Mouse (Mus musculus): ENCODE measurements around the gene Spred3.
"Not testable (repeated sequence)": the region's sequence is repeated elsewhere in the genome, so short reads cannot be mapped to it uniquely, and the experiment has no call there.

Gene Spred3

DNA sequence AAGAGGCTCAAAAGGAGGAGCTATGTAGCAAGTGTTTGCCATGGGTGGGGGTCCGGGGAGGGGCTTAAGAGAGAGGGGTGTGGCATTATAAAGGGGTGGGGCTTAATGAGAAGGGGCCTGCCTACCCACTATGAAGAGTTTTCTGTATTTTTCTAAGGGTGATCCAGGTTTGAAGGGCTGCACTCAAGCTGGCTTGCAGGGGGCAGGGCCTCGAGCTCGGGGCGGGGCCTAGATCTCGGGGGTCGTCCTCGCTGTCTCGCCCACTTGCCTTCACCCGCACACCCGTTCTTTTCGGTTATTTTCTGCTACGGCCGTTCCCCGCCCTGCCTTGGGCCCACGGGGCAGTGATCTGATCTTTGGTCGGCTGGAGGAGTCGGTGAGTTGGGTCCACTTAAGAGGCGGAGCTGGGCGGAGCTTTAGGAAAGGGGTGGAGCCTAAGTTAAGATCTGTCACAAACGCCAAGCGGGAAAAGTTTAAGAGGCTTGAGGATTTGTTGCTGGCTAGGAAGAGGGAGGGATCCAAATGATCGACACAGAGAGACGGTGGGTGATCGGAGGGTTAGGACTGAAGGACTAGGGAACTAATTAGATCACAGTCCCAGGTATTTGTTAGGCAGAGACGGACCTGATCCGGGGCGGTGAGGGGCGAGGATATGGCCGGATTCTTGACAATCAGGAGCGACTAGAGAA is at the start of gene Spred3, which contains the start of gene Ggn:
TSS of gene Spred3 (minus strand) at position 346 of the 689 bp plus-strand sequence.
TSS of gene Ggn (plus strand) at position 145 of the 689 bp plus-strand sequence.
- peak; percentile 82 for DNase-seq

DNA sequence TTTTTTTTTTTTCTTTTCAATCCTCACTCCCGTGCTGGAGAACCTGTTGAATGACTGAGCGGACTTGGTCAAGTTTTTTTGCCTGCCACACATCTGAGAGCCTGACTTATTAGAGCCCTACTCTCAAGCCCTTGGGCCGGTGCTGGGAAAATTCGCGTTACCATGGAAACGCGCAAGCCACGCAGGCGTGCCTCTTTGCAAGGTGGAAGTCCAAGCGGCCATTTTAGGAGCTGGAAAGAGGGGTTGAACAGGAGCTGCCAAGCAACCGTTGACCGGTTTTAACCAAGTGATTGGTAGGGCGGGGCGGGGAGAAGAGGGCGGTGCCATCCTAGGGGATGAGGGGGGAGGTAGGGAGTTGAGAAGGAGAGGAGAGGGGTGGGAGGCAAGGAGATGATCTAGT is 44.6 kb upstream of the Spred3 start:
- no peak for DNase-seq

DNA sequence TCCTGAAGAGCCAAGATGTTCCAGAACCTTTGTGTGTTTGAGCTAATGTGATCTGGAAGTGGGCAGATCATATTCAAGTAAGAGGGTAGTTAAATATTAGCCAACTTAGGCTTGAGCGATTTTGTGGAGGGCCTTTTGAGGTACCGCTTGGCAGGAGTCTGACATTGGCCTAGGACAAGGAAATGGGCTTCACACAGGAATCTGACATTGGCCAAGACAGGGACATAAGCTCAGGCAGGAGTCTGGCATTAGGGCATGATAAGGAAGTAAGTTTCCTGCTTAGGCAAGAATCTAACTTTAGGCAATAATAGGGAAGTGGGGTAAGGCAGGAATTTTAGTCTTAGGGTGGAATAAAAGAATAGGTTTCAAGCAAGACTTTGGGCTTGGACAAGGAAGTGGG is 44.0 kb upstream of the Spred3 start:
- DNase-seq = no peak

DNA sequence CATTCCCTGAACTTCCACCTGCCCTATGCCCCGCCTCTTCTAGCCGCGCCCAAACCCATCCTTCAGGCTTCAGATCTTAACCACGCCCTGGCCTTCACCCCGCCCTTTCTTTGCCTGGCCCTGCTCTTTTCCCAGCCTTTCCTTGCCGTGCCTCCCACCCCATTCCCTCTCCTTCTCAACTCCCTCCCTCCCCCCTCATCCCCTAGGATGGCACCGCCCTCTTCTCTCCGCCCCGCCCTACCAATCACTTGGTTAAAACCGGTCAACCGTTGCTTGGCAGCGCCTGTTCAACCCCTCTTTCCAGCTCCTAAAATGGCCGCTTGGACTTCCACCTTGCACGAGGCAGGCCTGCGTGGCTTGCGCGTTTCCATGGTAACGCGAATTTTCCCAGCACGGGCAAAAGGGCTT is 43.5 kb upstream of the Spred3 start, which contains the start of gene Catsperg1:
TSS of gene Catsperg1 (minus strand) at position 361 of the 408 bp plus-strand sequence.
- peak; percentile 87 for DNase-seq

DNA sequence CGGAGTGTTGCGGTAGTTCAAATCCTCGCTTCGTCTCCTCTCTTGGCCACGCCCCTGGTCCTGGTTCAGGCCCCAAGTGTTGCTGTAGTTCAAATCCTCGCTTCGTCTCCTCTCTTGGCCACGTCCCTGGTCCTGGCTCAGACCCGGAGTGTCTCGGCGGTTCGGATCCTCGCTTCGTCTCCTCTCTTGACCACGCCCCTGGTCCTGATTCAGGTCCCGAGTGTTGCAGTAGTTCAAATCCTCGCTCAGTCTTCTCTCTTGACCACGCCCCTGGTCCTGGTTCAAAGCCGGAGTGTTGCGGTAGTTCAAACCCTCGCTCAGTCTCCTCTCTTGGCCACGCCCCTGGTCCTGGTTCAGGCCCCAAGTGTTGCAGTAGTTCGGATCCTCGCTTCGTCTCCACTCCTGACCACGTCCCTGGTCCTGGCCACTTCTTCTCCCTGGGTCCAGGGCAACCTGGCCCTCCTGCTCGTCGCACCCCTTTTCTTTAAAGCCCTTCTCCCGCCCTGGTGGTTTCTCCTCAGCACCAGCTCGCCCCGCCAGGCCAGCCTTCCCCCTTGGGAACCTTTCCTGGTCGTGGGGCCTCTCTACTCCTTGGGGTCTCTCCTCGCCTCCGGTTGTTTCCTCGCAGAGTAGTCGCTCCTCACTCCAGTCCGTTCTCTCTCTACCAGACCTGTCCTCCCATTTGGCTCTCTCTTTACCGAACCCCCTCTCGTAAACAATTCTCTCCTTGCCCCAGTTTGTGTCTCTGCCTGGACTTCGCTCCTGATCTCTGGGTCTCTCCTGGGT is 42.8 kb upstream of the Spred3 start:
- DNase-seq = peak; percentile 7

DNA sequence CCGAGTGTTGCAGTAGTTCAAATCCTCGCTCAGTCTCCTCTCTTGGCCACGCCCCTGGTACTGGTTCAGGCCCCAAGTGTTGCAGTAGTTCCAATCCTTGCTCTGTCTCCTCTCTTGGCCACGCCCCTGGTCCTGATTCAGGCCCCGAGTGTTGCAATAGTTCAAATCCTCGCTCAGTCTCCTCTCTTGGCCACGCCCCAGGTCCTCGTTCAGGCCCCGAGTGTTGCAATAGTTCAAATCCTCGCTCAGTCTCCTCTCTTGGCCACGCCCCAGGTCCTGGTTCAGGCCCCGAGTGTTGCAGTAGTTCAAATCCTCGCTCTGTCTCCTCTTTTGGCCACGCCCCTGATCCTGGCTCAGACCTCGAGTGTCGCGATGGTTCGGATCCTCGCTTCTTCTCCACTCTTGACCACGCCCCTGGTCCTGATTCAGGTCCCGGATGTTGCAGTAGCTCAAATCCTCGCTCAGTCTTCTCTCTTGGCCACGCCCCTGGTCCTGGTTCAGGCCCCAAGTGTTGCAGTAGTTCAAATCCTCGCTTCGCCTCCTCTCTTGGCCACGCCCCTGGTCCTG is 42.1 kb upstream of the Spred3 start:
- peak; percentile 27 for DNase-seq

DNA sequence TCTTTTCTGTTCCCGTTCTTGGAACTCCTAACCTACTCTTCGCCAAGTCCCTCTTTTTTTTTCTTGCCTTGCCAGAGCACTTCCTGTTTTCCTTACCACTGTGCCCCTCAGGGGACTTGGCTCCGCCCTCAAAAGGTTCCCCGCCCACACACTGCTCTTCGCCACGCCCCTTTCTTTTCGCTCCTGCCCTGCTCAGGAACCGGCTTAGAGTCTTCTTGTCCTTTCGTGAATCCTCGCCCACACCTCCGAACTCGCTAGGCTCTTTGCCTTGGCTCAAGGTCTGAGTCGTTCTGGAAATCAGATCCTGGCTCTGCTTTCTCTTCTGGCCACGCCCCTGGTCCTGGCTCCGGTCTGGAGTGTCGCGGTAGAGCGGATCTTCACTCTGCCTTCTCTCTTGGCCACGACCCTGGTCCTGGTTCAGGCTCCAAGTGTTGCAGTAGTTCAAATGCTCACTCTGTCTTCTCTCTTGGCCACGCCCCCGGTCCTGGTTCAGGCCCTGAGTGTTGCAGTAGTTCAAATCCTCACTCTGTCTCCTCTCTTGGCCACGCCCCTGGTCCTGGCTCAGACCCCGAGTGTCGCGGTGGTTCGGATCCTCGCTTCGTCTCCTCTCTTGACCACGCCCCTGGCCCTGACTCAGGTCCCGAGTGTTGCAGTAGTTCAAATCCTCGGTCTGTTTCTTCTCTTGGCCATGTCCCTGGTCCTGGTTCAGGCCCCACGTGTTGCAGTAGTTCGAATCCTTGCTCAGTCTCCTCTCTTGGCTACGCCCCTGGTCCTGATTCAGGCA is 41.4 kb upstream of the Spred3 start:
- DNase-seq = peak; percentile 86

DNA sequence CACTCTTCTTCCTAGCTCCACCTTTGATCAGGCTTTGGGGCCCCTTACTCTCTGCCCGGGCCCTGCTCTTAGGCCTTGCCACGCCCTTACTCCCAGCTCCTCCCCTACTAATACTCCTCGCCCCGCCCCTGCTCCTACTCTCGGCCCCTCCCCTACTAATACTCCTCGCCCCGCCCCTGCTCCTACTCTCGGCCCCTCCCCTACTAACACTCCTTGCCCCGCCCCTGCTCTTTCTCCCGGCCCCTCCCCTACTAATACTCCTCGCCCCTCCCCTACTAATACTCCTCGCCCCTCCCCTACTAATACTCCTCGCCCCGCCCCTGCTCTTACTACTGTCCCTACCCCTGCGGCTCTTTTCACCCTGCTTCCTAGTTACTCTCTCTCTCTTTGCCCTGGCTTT is 40.8 kb upstream of the Spred3 start:
- DNase-seq = not testable (repeated sequence)

DNA sequence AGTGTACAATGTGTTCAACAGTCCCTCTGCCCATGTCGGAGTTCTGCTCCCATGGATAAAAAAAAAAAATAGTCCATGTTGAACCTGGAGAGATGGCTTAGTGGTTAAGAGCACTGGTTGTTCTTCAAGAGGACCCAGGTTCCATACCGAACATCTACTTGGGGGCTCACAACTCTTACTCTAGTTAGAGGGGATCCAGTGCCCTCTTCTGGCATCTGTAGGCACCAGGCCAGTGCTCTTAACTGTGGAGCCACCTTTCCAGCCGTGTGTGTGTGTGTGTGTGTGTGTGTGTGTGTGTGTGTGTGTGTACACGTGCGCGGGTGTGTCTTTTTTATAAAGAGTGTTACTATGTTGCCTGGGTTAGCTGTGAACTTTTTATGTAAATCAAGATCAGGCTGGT is 32.4 kb upstream of the Spred3 start:
- DNase-seq = no peak

DNA sequence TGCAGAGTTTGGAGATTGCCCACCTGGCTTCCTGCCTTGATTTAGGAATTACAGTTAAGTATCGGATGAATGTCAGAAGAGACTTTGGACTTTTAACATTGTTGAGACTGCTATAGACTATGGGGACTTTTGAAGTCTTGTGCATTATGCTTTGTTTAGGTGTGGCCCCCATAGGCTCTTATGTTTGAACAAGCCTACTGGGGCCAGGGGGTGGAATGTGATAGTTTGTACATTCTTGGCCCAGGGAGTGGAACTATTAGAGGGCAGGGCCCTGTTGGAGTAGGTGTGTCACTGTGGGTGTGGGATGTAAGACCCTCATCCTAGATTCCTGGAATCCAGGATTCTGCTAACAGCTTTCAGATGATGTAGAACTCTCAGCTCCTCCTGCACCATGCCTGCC is 24.0 kb upstream of the Spred3 start:
- DNase-seq = not testable (repeated sequence)

DNA sequence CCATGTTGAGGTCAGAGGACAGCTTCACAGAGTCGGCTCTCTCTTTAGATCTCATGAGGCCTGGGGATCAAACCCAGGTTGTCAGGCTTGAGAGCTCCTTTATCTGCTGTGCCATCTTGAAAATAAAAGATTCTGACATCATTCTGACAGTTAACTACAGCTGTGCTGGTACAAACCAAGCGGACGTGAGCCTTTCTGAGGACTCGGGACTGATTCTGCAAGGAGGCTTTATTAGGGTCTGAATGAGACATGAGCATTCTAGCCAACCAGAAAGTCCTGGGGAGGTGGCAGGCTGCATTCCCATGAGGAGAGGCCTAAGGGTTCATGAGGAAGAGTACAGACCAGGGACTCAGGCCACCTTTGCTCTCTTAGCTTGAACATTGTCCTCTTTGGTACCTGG is 11.1 kb upstream of the Spred3 start:
- DNase-seq = not testable (repeated sequence)

DNA sequence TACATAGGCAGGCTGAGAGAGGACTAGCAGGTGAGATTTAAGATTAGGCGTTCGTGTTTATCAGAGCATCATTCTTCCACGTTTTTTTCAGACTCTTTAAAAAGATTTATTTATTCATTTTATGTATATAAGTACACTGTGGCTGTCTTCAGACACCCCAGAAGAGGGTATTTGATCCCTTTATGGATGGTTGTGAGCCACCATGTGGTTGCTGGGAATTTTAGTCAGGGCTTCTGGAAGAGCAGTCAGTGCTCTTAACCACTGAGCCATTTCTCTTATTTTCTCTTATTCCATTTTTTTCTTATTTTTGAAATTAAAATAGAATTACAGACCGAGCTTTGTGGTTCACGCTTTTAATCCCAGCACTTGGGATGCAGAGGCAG is 10.6 kb upstream of the Spred3 start:
- no peak for DNase-seq

DNA sequence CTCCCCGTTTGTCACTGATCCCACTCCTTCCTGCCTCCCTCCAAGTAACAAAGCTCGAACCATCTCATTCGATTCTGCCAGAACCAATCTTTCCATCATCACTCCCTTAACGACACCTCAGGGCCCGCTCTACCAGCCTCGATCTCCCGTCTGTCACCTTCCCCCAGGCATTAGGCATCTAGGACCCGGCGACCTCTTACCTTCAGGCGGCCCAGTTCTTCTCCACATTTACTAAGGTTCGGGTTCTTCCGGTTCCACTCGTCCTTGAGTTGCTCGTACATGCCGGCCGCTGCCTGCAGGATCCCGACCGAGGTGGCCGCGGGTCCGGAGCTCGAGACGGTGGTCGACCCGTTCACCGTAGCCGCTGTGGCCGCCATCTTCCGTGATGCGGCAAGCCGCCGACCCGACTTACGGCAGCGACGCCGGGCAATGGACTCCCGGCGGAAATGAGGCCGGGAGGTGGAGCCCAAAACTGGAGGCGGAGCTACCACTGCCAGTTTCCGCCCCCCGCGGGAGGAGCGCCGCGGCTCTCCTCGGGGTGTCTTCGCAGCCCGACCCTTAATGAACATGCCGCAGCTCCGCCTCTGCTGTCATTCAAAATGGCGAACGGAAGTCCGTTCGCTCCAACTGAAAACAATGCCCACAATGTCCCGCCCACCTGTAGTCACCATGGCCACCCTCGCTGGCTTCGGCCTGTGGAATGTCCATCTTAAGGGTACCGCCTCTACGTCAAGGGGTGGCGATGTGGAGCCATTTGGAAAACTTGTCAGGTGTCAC is 10.1 kb upstream of the Spred3 start, which contains the start of gene Psmd8:
TSS of gene Psmd8 (minus strand) at position 625 of the 777 bp plus-strand sequence.
- peak; percentile 99 for DNase-seq

DNA sequence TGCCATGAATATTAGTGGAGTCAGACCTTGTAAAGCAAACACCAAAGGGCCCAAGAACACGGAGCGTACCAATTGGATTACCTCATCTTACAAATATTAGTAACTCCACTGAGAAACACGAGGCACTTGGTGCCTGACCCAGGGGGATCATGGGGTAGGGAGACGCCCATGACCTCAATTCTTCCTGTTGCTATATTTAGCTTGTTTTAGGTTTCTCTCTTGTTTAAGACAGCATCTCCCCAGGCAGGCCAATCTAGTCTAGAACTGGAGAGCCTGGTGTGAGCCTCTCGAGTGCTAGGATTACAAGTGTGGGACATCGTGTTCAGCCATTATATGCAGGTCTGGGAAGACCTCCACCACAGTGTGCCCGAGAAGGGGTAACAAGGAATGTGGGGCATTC is 9.1 kb upstream of the Spred3 start:
- no peak for DNase-seq

DNA sequence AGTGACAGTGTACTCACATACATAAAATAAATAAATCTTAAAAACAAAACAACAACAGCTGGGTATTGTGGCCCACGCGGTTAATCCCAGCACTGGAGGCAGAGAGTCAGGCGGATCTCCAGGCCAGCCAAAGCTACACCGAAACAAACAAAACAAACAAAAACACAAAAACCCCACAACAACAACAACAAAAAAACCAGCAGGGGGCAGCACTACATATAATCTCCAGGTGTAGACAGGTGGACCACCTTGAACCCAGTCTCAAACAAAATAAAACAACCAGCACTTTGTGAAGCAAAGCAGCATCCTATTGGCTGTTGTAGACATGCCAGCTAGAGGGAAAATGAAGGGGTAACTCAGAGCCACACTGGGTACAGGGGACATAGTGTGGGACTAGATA is 7.9 kb upstream of the Spred3 start:
- no peak for DNase-seq

DNA sequence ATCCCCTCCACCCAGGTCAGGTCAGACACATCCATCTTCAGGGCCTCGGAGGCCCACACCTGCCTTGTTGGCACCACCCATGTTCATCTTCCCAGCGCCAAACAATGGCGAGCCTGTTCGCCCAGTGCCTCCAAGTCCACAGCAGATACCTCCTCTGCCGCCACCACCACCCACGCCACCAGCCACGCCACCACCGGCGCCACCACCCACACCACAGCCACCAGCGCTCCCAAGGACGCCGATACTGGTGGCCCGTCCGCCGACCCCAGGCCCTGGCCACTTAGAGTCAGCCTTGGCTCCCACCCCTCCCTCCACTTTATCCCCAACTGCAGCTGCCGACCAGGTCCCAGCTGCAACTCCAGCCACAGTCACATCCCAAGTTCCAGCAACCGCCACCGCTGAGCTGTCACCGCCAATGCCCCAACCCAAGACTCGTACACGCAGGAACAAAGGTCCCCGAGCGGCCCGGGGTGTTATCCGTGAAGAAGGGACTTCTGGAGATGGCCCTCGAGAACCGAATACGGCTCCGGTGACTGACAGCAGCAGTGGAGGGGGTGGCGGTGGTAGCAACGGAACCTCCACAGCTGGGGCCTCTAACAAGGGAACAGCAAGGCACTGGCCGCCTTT is 2.3 kb upstream of the Spred3 start:
- no peak for DNase-seq

DNA sequence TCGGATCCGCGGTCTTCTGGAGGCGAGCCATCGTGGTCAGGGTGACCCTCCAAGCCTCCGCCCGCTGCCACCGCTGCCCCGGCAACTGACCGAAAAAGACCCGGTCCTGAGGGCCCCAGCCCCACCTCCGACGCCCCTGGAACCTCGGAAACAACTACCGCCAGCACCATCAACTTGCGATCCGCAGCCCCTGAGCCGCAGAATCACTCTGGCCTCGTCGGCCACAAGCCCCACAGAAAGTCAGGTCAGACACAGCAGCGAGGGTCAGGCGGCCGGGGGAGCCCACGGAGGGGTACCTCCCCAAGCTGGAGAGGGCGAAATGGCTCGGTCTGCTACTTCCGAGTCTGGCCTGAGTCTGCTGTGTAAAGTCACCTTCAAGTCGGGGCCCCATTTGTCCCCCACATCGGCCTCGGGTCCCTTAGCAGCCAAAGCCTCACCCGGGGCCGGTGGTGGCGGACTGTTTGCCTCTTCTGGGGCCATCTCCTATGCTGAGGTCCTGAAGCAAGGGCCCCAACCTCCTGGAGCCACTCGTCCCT is 1.4 kb upstream of the Spred3 start:
- no peak for DNase-seq

DNA sequence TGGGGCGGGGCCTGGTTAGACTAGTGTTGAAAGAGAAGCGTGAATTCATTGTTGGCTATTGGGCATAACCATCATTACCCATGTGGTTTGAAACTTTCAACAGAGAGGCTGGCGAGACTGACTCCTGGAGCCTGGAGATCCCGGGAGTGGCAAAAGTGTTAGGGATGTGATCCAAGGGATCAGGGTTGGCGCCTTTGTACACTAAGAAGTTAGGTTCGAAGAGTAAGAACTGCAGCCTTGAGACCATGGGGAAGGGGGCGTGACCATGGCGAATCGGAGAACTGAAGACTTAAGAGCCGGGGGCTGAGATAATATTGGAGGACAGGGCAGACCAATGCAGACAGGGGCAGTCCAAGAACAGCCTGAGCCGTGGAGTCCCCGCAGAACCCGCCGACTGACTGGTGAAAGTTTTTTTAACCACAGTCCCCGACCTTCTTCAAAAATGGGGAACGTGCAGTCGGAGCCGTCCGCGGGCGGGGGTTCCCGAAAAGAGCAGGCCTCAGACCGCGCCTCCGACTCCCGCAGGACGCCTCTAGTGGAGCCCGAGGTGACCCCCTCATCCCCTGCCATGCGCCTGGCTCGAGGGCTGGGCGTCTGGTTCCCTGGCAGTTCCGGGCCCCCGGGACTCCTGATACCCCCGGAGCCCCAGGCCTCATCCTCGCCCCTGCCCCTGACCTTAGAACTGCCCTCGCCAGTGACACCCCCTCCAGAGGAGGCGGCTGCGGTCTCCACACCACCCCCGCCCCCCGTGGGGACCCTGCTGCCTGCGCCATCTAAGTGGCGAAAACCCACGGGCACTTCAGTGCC is 747 bp upstream of the Spred3 start:
- no peak for DNase-seq

DNA sequence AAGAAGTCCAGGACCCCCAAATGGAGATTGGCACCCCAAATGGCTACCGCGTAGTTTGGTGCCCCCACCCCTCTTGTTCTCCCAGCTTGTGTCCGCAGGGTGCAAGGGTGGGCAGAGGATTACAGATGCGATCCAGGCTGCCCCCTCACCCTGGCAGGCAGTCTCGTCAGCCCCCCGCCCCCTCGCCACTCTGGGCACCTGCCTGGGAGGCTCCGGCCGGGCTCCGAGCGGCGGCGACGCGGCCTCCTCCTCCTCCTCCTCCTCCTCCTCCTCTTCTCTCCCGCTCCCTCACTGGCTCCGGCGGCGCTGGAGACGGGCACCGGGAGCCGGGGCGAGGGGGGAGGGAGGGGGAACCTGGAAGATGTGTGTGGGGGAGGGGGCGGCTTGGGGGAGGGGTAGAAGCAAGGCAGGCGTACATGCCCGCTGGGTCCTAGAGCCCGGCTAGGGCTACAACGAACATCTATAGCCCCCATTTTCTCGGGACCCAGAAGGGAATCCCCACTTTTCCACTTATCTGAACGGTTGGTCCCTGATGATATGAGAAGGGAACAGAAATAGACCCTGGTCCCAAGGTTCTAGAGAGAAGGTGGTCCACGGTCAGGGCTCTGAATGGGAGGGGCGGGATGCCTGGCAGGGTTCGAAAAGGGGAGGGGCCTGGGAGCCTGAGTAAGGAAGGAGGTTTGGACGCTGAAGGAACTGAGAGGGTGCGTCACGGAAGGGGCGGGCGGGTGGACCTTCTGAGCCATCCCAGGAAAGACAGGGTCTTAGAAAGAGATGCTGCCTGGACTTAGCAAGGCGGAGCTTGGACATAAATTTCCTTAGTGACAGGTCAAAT is 763 bp downstream of the Spred3 start:
- DNase-seq = peak; percentile 87

Measured in retina, postnatal 1 day (tissue).